Mouse (Mus musculus) heart, postnatal 4 days (tissue): ENCODE measurements around the gene Ceacam20. TPM values are rescaled to one million over a fixed set of nuclear protein-coding genes. Genes with fewer than 3 reads are reported as not detected.
"Not testable (repeated sequence)": the region's sequence is repeated elsewhere in the genome, so short reads cannot be mapped to it uniquely, and the experiment has no call there.

Source experiments
- DNase-seq: peaks from one replicate; pipeline ENCODE4 v3.0.0; 2021
- total RNA-seq, 2 experiments: library from RNA; stranded (reverse); gene quantifications; 2 replicates each; pipeline ENCODE4 v1.2.3; 2021

The Ceacam20 gene
- not detected for total RNA-seq

DNA sequence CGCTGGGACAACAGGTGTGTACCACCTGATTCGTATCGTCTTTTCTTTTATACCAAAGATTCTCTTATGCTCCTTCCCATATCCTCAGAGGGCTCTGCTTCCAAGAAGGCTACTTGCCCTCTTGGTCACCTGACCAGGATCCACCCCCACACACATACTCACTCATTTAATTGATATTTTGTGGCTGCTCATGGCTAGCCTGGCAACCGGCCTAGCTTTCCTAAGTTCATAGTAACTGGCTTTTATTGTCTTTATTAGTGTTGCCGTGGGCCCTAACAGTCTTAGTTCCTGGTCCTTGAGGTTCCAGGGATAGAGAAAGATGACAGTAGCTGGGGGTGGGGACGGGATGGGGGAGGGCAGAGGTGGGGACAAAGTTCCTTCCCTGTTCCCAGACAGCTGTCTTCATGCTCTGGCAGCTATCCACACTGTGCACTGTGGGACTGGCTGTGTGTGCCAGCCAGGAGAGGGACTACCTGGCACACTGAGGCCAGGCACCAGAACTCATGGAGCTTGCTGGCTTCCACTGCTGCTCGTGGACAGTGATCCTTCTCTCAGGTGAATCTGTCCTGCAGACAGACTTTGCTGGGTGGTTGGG lies at the start of gene Ceacam20:
Ceacam20 (plus strand) TSS at position 428 of the 595 bp plus-strand sequence.
- no peak for DNase-seq

DNA sequence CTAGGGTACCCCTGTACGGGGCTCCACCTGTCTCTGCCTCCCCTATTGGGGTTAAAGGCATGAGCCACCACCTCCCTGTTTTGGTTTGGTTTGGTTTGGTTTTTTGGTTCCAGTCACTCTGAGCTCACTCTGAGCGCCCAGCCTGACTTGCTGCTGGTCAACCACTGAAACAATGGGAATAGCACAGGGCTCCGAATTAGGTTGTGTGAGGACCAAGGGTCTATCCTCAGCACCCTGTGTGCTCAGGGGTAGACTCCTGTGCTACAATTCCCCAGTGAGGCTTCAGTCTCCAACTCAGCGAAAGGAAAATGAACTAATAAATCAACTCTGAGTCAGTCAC lies 45.1 kb upstream of the Ceacam20 start:
- DNase-seq: no peak

DNA sequence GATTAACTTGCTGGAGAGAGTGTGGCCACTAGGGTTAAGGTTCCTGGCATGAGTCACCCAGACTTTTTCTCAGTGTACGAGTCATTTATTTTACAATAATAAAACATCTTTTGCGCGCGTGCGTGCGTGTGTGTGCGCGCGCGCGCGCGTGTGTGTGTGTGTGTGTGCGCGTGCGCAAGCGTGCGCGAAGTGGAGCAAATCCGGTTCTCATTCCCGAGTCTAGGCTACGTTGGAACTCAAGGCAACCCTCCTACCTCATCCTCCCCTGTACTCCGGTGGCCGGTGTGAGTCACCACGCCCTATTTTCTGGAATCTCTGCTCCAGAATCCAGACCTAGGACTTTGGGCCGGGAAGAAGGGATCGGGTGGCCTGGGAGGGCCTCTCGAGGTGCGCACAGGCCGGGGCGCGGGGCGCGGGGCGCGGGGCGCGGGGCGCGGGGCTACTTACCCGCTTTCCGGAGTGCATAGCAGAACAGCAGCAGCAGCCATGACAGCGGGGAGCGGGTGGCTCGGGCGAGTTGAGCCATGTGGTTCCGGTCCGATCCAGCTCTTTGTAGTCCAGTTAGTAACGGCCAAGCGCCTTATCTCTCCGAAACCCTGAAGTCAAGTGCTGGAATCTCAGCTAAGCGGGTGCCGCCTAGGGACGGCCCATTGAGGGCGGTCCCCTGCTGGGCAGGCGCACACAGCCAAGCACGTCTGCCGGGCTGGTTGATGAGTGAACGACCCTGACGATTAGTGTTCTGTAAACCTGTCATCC lies 44.5 kb upstream of the Ceacam20 start, which contains the start of gene Pvr:
Pvr (minus strand) TSS at position 655 of the 756 bp plus-strand sequence.
- peak; percentile 85 for DNase-seq

- DNase-seq: no peak
These were observed 41.9 kb upstream of the Ceacam20 start for GRCm38 (mm10) chr7:19923354-19923753.

DNA sequence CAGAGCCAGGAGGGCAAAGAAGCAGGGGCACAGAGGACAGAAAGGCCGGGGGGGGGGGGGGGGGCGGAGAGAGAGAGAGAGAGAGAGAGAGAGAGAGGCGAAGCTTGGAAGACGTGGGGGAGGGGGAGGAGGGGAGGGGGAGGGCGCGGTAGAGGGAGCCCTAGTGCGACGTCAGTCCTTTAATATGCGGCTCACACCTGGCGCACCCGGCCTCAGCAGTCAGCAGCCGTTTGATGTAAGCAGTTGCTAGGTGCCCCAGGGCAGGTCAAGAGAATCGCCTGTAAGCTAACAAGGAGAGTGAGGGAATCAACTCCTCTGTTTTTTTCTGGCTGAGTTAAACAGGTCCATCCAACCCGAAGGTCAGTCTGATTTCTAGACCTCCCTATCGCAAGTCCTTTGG lies 41.4 kb upstream of the Ceacam20 start:
- no peak for DNase-seq

- DNase-seq: no peak
These were observed 39.8 kb upstream of the Ceacam20 start for GRCm38 (mm10) chr7:19925376-19925775.

DNA sequence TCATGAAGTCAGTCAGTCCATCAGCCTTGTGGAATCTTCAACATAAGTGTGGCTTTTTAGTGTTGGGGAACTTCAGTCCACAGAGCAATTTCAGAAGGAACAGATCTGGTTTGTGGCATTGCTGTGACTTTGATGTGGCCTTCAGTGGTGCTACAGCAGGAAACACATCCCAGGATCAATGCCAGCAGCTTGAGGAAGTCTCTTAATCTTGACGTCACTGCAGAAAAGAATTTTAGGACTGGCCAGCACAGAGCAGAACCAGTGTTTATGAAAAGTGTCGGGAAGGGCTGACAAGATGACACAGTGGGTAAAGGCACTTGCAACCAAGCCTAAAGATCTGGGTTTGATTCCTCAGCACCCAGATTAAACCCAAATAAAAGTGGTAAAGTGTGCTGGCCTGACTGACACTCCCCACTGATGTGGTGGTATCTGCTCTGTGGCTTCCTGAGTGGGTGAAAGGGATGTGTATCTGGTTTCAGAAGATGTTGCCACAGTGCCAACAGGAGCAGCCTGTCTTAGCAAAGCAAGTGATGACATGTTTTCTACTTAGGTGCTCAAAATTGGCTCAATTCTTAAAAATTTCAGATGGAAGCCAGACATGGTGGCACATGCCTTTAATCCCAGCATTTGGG lies 38.2 kb upstream of the Ceacam20 start:
- DNase-seq: no peak

- DNase-seq: no peak
These were observed 36.7 kb upstream of the Ceacam20 start for GRCm38 (mm10) chr7:19928486-19928885.

- not testable (repeated sequence) for DNase-seq
These were observed 34.7 kb upstream of the Ceacam20 start for GRCm38 (mm10) chr7:19930481-19930880.

DNA sequence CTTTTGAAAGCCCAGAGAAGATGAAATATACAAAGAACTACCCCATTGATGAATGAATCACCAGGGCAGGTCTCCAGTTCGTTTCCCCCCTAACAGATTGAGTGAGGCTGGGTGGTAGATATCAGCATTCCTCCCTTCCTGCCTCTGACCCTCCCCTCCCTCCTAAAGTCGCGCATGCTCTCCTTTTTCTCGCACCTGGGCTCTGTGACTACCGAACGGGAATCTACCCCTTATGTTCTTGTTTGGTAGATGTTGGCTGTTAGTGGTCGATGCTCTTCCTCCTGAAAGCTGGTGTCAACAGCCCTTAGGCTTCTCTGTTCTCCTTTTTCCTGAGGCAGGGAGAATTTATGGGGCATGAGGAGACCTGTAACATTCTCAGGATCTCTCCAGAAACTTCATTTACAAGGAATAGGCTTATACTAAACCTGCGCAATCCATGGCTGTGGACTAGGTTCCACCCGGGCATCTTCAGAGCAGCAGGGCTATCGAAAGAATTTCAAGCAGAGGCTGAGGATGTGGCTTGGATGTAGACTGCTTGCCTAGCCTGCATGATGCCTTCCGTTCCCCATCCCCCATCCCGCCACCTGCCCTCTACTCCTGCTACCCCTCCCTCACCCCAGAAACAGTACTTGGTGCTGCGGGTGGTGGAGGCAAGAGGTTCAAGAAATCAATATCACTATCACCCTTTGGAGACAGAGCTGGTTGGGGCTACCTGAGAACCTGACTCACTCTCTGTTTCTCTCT lies 32.9 kb upstream of the Ceacam20 start:
- no peak for DNase-seq

GRCm38 (mm10) chr7:19932877-19933809 lies 32.1 kb upstream of the Ceacam20 start:
- peak; percentile 90 for DNase-seq

DNA sequence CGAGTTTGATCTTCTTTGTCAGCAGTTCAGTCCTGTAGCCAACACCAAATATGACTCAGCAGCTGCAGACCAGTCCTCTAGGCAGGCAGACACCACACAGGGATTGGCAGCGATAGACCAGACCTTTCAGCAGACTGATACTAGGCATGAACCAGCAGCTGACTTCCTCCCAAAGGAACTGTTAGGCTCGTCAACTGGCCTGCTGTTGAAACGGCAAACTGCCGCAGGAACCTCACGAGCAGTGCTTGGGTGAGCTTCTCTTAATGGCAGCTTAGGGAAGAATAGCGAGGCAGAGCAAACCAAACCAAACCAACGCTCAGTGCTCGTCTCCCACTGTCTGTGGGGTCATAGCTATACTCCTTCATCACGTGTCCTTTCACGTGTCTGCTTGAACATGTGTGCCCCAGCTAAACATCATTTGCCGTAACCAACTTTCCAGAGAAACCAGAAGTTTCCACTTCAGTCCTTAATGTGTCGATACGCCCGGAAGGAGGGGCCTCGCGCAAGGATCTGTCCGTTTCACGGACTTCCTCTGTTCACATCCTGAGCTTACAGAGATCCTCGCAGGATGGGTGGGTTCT lies 30.0 kb upstream of the Ceacam20 start:
- peak; percentile 55 for DNase-seq

DNA sequence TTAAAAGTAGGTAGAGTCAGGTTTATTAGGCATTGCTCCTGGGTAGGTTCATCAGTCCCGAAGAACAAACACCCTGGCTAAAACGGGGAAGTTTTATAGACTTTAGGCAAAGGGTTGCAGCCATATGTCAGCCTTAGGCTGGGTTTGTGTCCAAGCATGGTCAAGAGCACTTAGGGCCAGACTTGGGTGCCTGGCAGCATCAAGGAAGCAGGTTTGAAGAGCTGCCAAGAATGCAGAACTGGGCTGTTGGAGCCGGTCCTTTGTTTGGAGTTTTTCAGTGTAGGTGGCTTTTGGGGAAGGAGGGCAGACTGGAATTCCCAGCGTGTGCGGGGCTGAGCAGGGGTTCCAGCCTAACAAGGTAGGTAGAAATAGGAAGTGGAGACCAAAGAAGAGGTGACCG lies 29.3 kb upstream of the Ceacam20 start:
- DNase-seq: peak; percentile 50

- DNase-seq: no peak
These were observed 27.9 kb upstream of the Ceacam20 start for GRCm38 (mm10) chr7:19937229-19937821.

DNA sequence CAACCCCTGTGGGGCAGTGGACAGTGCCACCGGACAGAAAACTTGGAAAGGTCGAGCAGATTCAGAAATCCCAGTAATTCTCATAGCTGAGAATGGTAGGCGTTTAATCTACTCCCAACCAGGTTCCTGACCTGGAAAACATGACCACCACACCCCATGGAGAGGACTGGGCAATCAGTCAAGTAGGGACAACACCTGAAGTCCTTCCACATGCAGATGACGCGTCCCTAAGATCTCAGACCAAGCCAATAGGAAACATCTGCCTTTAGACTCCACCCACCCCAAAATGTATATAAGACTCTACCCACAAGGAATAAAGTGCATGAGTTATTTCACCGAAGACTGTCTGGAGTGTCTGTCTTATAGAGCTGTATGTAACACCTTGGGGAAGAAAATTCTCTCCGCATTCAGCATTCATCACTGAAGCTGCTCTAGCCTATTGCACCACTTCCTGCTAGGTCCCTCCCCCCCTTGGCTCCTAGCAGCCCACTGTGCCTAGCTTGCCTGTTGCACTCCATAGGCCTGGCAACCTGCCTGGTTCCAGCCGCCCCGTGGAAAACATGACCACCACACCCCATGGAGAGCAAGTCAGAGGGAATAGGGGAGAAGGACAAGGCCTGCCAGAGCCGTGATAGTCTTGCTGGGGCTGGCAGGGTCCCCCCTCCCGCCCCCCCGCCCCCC lies 25.5 kb upstream of the Ceacam20 start:
- DNase-seq: peak; percentile 95

GRCm38 (mm10) chr7:19940256-19940655 lies 25.0 kb upstream of the Ceacam20 start:
- DNase-seq: peak; percentile 43

DNA sequence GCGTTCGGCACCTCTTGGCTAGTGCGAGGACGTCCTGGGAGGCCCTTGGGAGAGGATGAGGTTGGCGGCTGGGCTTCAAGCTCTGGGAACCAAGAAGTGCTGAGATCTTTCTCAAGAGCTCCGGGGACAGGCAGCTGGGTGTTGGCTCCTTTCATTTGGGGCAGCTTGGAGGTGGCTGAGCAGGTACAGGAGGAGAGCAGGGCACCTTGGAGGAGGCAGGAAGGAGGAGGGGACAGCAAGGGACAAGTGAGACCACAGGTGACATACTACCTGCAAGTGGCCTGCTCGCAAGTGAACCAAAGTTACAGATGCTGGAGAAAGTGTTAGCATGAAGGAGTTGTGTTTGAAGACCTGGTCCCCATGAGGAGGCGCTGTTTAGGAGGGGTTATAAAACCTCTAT lies 20.5 kb upstream of the Ceacam20 start:
- DNase-seq: no peak

DNA sequence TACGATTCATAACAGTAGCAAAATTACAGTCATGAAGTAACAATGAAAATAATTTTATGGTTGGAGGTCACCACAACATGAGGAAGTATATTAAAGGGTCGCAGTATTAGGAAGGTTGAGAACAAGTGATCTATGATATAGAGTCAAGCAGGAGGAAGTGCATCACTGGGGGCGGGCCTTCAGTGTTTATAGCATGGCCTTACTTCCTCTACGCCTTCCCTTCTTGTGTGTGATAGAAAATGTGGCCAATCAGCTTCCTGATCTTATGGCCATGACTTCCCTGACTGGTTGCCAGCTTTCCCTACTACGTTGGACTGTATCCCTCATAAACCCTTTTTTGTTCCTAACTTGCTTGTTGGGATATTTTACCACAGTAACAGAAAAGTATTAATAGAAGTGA lies 20.0 kb upstream of the Ceacam20 start:
- no peak for DNase-seq

GRCm38 (mm10) chr7:19945821-19946515 lies 19.2 kb upstream of the Ceacam20 start:
- DNase-seq: no peak

GRCm38 (mm10) chr7:19948956-19949355 lies 16.3 kb upstream of the Ceacam20 start:
- no peak for DNase-seq
